Mouse (Mus musculus) heart, embryonic 15.5 days (tissue): Measurements from ENCODE around the gene Rorb. TPM values are rescaled to one million over a fixed set of nuclear protein-coding genes. Genes with fewer than 3 reads are reported as not detected.

Experiments used
- ATAC-seq: fragments of 200-750 bp; cut with Nextera tagmentation; replicated peaks from 2 replicates; pipeline ENCODE4 v1.8.0; 2017; ENCODE audit warnings: low read depth, moderate TSS enrichment; ENCODE audit not compliant: insufficient number of reproducible peaks, insufficient read depth, low FRiP score
- H3K27ac ChIP-seq: fragments of 300-500 bp; sonication (generic); 2 replicates; pipeline ENCODE4 v1.5.1; 2015; ENCODE audit warnings: mild to moderate bottlenecking, inconsistent platforms
- H3K27me3 ChIP-seq: fragments of 300-500 bp; sonication (generic); 2 replicates; pipeline ENCODE4 v1.6.1; 2015; ENCODE audit warnings: inconsistent platforms
- H3K36me3 ChIP-seq: fragments of 300-500 bp; sonication (generic); 2 replicates; pipeline ENCODE4 v1.6.1; 2015; ENCODE audit warnings: mild to moderate bottlenecking, inconsistent platforms
- H3K4me1 ChIP-seq: fragments of 300-500 bp; sonication (generic); replicated peaks from 2 replicates; pipeline ENCODE4 v1.6.1; 2015; ENCODE audit warnings: inconsistent platforms
- H3K4me2 ChIP-seq: fragments of 300-500 bp; sonication (generic); 2 replicates; pipeline ENCODE4 v1.6.1; 2015; ENCODE audit warnings: inconsistent platforms, mild to moderate bottlenecking, moderate library complexity
- H3K4me3 ChIP-seq: fragments of 300-500 bp; sonication (generic); 2 replicates; pipeline ENCODE4 v1.5.1; 2015; ENCODE audit warnings: mild to moderate bottlenecking, inconsistent platforms
- H3K9ac ChIP-seq: fragments of 300-500 bp; sonication (generic); 2 replicates; pipeline ENCODE4 v1.6.1; 2015; ENCODE audit warnings: mild to moderate bottlenecking, inconsistent platforms
- H3K9me3 ChIP-seq: fragments of 300-500 bp; sonication (generic); replicated peaks from 2 replicates; pipeline ENCODE4 v1.6.1; 2016; ENCODE audit warnings: inconsistent platforms
- WGBS: fragments of 180-500 bp; shearing (Covaris S2); methylation state at CpG from one replicate; pipeline ENCODE4 v1.1.7; 2015; ENCODE audit warnings: mixed read lengths; 5-methylcytosine and 5-hydroxymethylcytosine counted together
- polyA plus RNA-seq: library from polyadenylated mRNA; unstranded; fragments of >200 nt; fragmentation: Nextera tagmentation; extraction: Ambion mirVana; gene quantifications from 2 replicates; pipeline ENCODE4 v1.2.1, GENCODE M21; 2015

Rorb gene
- polyA plus RNA-seq, 1 experiment from 2014 or later: 0.49 TPM

- WGBS: 78% methylated on average over 6 of the region's 6 CpGs
- Histone ChIP-seq H3K4me1 (no peaks in the 10 kb centered on the region), H3K27ac (no peak overlapping the region), H3K4me2 (no peak overlapping the region), H3K4me3 (no peak overlapping the region), H3K27me3 (no peaks in the 10 kb centered on the region), H3K9me3 (no peaks in the 10 kb centered on the region), H3K9ac (no peak overlapping the region), H3K36me3 (no peaks in the 10 kb centered on the region)
- ATAC-seq: no peak
These were observed 169.6 kb downstream of the Rorb start for GRCm38 (mm10) chr19:18941391-18941790.

- H3K27ac ChIP-seq: no peak overlapping the region
- no peak overlapping the region for H3K4me2 ChIP-seq
- no peak for ATAC-seq
- H3K9ac ChIP-seq: no peak overlapping the region
- no peaks in the 10 kb centered on the region for H3K4me1 ChIP-seq
- H3K9me3 ChIP-seq: no peaks in the 10 kb centered on the region
- H3K4me3 ChIP-seq: no peak overlapping the region
- H3K36me3 ChIP-seq: no peaks in the 10 kb centered on the region
- H3K27me3 ChIP-seq: no peaks in the 10 kb centered on the region
These were observed 199.1 kb downstream of the Rorb start for GRCm38 (mm10) chr19:18911755-18912340.

GRCm38 (mm10) chr19:18909641-18910040 lies 201.4 kb downstream of the Rorb start:
- Histone ChIP-seq H3K27me3 (no peaks in the 10 kb centered on the region), H3K9me3 (no peaks in the 10 kb centered on the region), H3K4me3 (no peak overlapping the region), H3K4me2 (no peak overlapping the region), H3K4me1 (no peaks in the 10 kb centered on the region), H3K9ac (no peak overlapping the region), H3K36me3 (no peaks in the 10 kb centered on the region), H3K27ac (no peak overlapping the region)
- WGBS: 79% methylated on average over 3 of the region's 3 CpGs
- ATAC-seq: no peak

GRCm38 (mm10) chr19:18905511-18905910 lies 205.5 kb downstream of the Rorb start:
- 58% methylated on average over 3 of the region's 3 CpGs for WGBS

GRCm38 (mm10) chr19:18902694-18903067 lies 208.3 kb downstream of the Rorb start:
- H3K9me3 ChIP-seq: no peaks in the 10 kb centered on the region
- H3K9ac ChIP-seq: no peak overlapping the region
- H3K4me2 ChIP-seq: no peak overlapping the region
- no peak overlapping the region for H3K27ac ChIP-seq
- no peak for ATAC-seq
- 75% methylated on average over 6 of the region's 6 CpGs for WGBS
- no peaks in the 10 kb centered on the region for H3K27me3 ChIP-seq
- H3K4me3 ChIP-seq: no peak overlapping the region
- no peaks in the 10 kb centered on the region for H3K36me3 ChIP-seq
- no peaks in the 10 kb centered on the region for H3K4me1 ChIP-seq

More at GRCm38 (mm10) chr19:18905511-18905910, 205.5 kb downstream of the Rorb start:
- no peak for ATAC-seq
- H3K4me3 ChIP-seq: no peak overlapping the region
- H3K9ac ChIP-seq: no peak overlapping the region
- H3K36me3 ChIP-seq: no peaks in the 10 kb centered on the region
- no peak overlapping the region for H3K4me2 ChIP-seq
- no peak overlapping the region for H3K27ac ChIP-seq
- no peaks in the 10 kb centered on the region for H3K9me3 ChIP-seq
- no peaks in the 10 kb centered on the region for H3K27me3 ChIP-seq
- no peaks in the 10 kb centered on the region for H3K4me1 ChIP-seq

GRCm38 (mm10) chr19:18902041-18902693 lies 208.8 kb downstream of the Rorb start:
- H3K4me1 ChIP-seq: no peaks in the 10 kb centered on the region
- no peak overlapping the region for H3K4me2 ChIP-seq
- 78% methylated on average over 15 of the region's 15 CpGs for WGBS
- no peak overlapping the region for H3K27ac ChIP-seq
- H3K9me3 ChIP-seq: no peaks in the 10 kb centered on the region
- ATAC-seq: no peak
- H3K36me3 ChIP-seq: no peaks in the 10 kb centered on the region
- H3K27me3 ChIP-seq: no peaks in the 10 kb centered on the region
- no peak overlapping the region for H3K9ac ChIP-seq
- H3K4me3 ChIP-seq: no peak overlapping the region

- H3K36me3 ChIP-seq: no peaks in the 10 kb centered on the region
- H3K9ac ChIP-seq: no peak overlapping the region
- no peak overlapping the region for H3K4me3 ChIP-seq
- H3K4me1 ChIP-seq: no peaks in the 10 kb centered on the region
- ATAC-seq: no peak
- H3K9me3 ChIP-seq: no peaks in the 10 kb centered on the region
- no peaks in the 10 kb centered on the region for H3K27me3 ChIP-seq
- no peak overlapping the region for H3K4me2 ChIP-seq
- no peak overlapping the region for H3K27ac ChIP-seq
These were observed 212.8 kb downstream of the Rorb start for GRCm38 (mm10) chr19:18898238-18898637.

GRCm38 (mm10) chr19:18890216-18890615 lies 220.8 kb downstream of the Rorb start:
- Histone ChIP-seq H3K27ac (no peak overlapping the region), H3K9ac (no peak overlapping the region), H3K4me1 (peaks cover 3% of the 10 kb centered on the region; the same call in 1 of the 2 replicates), H3K36me3 (no peaks in the 10 kb centered on the region), H3K4me3 (no peak overlapping the region), H3K27me3 (no peaks in the 10 kb centered on the region), H3K4me2 (no peak overlapping the region), H3K9me3 (no peaks in the 10 kb centered on the region)
- 63% methylated on average over 4 of the region's 4 CpGs for WGBS
- no peak for ATAC-seq

- 0 out of 2 replicates have a peak overlapping the region, but pooled peaks have one; percentile 33 for H3K4me3 ChIP-seq
- peaks cover 3% of the 10 kb centered on the region; the same call in 1 of the 2 replicates for H3K4me1 ChIP-seq
- H3K4me2 ChIP-seq: peak overlapping the region; percentile 52
- no peak for ATAC-seq
- no peaks in the 10 kb centered on the region for H3K27me3 ChIP-seq
- H3K36me3 ChIP-seq: no peaks in the 10 kb centered on the region
- no peak overlapping the region for H3K27ac ChIP-seq
- 89% methylated on average over 1 of the region's 1 CpGs for WGBS
- no peak overlapping the region for H3K9ac ChIP-seq
- no peaks in the 10 kb centered on the region for H3K9me3 ChIP-seq
These were observed 221.4 kb downstream of the Rorb start for GRCm38 (mm10) chr19:18889632-18890031.

- Histone ChIP-seq H3K9me3 (no peaks in the 10 kb centered on the region), H3K36me3 (no peaks in the 10 kb centered on the region), H3K4me1 (peaks cover 3% of the 10 kb centered on the region; the same call in 1 of the 2 replicates), H3K9ac (no peak overlapping the region), H3K4me2 (peak overlapping the region; percentile 52), H3K27ac (no peak overlapping the region), H3K4me3 (peak overlapping the region; percentile 33), H3K27me3 (no peaks in the 10 kb centered on the region)
- 17% methylated on average over 11 of the region's 11 CpGs for WGBS
- ATAC-seq: no peak
These were observed 221.8 kb downstream of the Rorb start for GRCm38 (mm10) chr19:18889117-18889627.

GRCm38 (mm10) chr19:18888491-18889116 lies 222.4 kb downstream of the Rorb start:
- no peaks in the 10 kb centered on the region for H3K36me3 ChIP-seq
- WGBS: 40% methylated on average over 13 of the region's 13 CpGs
- no peaks in the 10 kb centered on the region for H3K27me3 ChIP-seq
- peak overlapping the region; percentile 33 for H3K4me3 ChIP-seq
- H3K4me2 ChIP-seq: peak overlapping the region; percentile 52
- H3K4me1 ChIP-seq: peaks cover 3% of the 10 kb centered on the region; the same call in 1 of the 2 replicates
- no peak overlapping the region for H3K9ac ChIP-seq
- H3K9me3 ChIP-seq: no peaks in the 10 kb centered on the region
- H3K27ac ChIP-seq: no peak overlapping the region
- ATAC-seq: no peak
